Mouse (Mus musculus) liver, adult 2 months (tissue): ENCODE data around the gene Plekhb2.

Experiments used
- CTCF ChIP-seq: fragments of 200-500 bp; IDR thresholded peaks from 2 replicates; pipeline ENCODE4 v1.5.1; 2011; ENCODE audit warnings: low read depth, low read length, control low read depth
- POLR2A ChIP-seq: fragments of 200-500 bp; IDR thresholded peaks from 2 replicates; pipeline ENCODE4 v1.6.1; 2011; ENCODE audit warnings: low read length, control low read depth; ENCODE audit not compliant: insufficient read depth; ENCODE audit errors: extremely low read depth

DNA sequence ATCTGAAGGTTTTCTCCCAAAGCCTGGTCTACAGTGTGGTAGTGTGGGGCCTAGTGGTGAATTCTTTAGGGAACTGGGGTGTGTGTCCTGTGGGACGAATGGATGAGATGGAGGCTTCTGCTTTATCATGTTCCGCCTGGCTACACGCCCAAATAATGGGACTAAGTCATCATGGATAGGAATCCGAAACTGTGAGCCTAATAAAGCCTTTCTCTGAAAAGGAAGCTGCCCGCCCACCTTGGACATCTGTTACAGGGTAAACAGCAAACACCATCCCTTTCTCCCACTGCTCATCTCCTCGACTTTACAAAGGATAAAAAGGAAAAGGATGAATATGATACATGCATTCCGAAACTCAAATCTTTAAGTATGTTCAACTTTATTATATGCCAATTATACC is 27.8 kb upstream of the Plekhb2 start:
- TF ChIP-seq CTCF (no peak), POLR2A (no peak)
